Mouse (Mus musculus) right cerebral cortex, postnatal 4 days (tissue): ENCODE results near the gene Olfr202.
"Not testable (repeated sequence)": the region's sequence is repeated elsewhere in the genome, so short reads cannot be mapped to it uniquely, and the experiment has no call there.

Experiments
- DNase-seq: peaks from one replicate; pipeline ENCODE4 v3.0.0-alpha.2; 2022

The Olfr202 gene

DNA sequence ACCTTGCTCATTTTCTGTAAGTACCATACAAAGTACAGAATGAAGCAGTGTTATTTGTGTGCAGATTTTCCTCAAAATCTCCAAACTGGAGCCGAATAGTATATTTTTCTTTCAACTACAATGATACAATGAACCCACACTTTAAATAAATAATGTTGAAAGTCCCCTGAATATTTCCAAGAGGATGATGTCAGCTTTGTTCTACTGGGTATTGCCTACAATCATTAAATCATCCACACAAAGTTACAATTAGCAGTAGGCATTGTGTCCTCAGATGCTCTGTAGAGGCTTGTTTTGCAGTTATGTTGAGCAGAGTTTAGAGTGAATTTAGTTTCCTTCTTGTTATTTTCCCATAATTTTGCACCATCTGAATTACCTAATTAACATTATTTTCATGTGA is at the start of gene Olfr202:
TSS of gene Olfr202 (minus strand) at position 101 of the 400 bp plus-strand sequence.
- DNase-seq: no peak

- DNase-seq: no peak
These were observed 44.4 kb upstream of the Olfr202 start, which contains the start of gene Olfr205 for GRCm38 (mm10) chr16:59331038-59331437. TSS of gene Olfr205 (minus strand) at chr16:59331138.

DNA sequence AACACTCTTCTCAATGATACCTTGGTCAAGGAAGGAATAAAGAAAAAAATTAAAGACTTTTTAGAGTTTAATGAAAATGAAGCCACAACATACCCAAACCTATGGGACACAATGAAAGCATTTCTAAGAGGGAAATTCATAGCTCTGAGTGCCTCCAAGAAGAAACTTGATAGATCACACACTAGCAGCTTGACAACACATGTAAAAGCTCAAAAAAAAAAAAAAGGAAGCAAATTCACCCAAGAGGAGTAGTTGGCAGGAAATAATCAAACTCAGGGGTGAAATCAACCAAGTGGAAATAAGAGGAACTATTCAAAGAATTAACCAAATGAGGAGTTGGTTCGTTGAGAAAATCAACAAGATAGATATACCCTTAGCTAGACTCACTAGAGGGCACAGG is 36.7 kb upstream of the Olfr202 start:
- not testable (repeated sequence) for DNase-seq

DNA sequence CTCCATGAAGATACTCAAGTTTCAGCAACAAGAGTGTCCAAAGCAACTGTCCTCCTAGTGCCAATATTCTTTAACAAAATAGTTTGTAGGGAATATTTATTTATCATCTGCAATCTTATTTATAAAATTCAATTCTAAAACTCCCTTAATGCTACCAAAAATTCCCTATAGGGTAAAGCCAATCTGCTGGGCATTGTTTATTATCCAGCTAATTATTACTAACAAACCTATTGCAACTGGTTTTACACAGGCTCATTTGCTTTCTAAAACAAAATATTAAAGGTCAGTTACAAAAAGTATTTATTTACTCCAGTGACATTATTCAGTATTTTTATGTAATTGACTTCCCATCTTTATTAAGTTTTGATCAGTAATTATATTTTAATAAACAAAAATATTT is 31.6 kb upstream of the Olfr202 start, which contains the start of gene Olfr204:
TSS of gene Olfr204 (minus strand) at position 101 of the 400 bp plus-strand sequence.
- no peak for DNase-seq

GRCm38 (mm10) chr16:59298581-59298980 is 12.0 kb upstream of the Olfr202 start, which contains the start of gene Olfr203:
TSS of gene Olfr203 (plus strand) at chr16:59298881.
- DNase-seq: no peak

GRCm38 (mm10) chr16:59287576-59287975 is 983 bp upstream of the Olfr202 start:
- DNase-seq: not testable (repeated sequence)

GRCm38 (mm10) chr16:59283476-59283875 is 3.1 kb downstream of the Olfr202 start:
- DNase-seq: no peak

DNA sequence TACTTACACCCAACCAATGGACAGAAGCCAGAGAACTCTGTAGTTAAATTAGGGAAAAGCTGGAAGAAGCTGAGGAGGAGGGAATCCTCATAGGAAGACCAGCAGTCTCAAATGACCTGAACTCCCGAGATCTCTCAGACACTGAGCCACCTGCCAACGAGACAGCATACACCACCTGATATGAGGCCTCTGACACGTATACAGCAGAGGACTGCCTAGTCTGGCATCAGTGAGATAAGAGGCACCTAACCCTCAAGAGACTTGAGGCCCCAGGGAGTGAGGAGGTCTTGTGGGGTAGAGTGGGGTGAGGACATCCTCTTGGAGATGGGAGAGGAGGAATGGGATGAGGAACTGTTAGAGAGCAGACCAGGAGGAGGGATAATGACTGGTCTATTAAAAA is 6.1 kb downstream of the Olfr202 start:
- no peak for DNase-seq

DNA sequence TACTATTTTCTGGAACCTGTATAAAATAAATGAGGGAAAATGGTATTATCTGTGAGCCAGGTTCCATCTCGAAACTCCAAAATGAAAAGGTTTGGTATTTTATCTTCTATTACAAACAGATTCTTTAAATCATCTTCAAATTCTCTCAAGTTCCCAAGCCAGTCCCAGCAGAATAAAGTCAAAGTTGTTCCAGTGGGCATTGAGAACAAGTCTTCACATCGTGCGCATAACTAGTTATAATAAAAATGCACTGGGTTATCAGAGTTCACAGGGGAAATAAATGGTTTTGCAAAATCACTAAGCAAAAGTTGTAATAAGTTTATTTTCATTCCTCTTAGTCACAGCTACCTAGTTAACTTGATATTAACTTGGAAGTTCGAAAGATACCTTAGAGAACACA is 14.1 kb downstream of the Olfr202 start, which contains the start of gene Olfr201:
TSS of gene Olfr201 (minus strand) at position 101 of the 400 bp plus-strand sequence.
- not testable (repeated sequence) for DNase-seq

DNA sequence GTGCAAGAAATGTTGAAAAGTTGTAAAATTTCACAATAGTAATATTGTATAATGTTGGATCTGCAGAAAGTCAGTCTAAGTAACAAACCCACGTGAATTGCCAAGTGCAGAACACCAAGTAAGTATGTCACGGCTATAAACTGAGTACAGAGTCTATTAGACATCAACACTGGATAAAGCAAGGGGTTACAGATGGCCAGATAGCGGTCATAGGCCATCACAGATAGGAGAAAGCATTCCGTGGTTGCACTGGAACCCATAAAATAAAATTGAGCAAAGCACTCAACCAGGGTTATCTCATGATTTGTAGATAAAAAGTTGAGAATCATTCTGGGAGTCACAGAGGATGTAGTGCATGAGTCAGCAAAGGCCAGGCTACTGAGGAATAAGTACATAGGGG is 17.5 kb downstream of the Olfr202 start:
- DNase-seq: not testable (repeated sequence)

DNA sequence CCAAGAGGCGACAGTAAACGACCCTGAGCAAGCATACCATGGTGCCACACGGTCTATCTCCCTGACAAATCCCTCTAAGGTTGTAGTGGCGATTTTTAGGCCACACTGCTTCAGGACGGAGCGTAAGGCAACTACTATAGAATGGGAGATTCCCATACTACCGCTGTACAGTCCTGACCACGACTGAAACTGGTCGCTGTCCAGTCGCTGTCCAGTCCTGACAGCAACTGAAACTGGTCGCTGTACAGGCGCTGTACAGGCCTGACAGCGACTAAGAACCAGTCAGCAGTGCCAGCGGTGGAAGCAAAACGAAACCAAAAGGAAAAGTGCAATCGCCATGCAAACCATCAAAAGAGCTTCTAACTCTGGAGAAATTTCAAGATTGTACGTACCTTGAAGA is 36.9 kb downstream of the Olfr202 start:
- DNase-seq: no peak
